Mouse (Mus musculus): ENCODE data around the gene Fosl1. TPM values are rescaled to one million over a fixed set of nuclear protein-coding genes. Genes with fewer than 3 reads are reported as not detected.

Fosl1 gene
- polyA plus RNA-seq, 1 experiment from 2014 or later = 0.59 TPM

GRCm38 (mm10) chr19:5477004-5477667 is 29.8 kb downstream of the Fosl1 start:
- Histone ChIP-seq H3K27ac (replicated peaks) (no peak overlapping the region), H3K27me3 (no peaks in the 10 kb centered on the region), H3K9me3 (no peaks in the 10 kb centered on the region), H3K36me3 (peaks cover 37% of the 10 kb centered on the region), H3K4me1 (replicated peaks) (peaks cover 40% of the 10 kb centered on the region), H3K4me2 (no peak overlapping the region), H3K4me3 (no peak overlapping the region), H3K9ac (no peak overlapping the region)
- WGBS = 73% methylated on average over 10 of the region's 10 CpGs
- no peak for ATAC-seq (ENCODE audit: low read depth)

- no peaks in the 10 kb centered on the region for H3K9me3 ChIP-seq
- H3K4me1 ChIP-seq (replicated peaks) = peaks cover 40% of the 10 kb centered on the region
- no peak for ATAC-seq (ENCODE audit: low read depth)
- H3K4me3 ChIP-seq = no peak overlapping the region
- no peaks in the 10 kb centered on the region for H3K27me3 ChIP-seq
- H3K4me2 ChIP-seq = no peak overlapping the region
- peaks cover 44% of the 10 kb centered on the region for H3K36me3 ChIP-seq
- no peak overlapping the region for H3K9ac ChIP-seq
- 90% methylated on average over 18 of the region's 18 CpGs for WGBS
- no peak overlapping the region for H3K27ac ChIP-seq (replicated peaks)
Observed at GRCm38 (mm10) chr19:5477668-5478300, 30.4 kb downstream of the Fosl1 start.

GRCm38 (mm10) chr19:5480016-5480415 is 32.7 kb downstream of the Fosl1 start:
- H3K27ac ChIP-seq (replicated peaks) = no peak overlapping the region
- 92% methylated on average over 10 of the region's 10 CpGs for WGBS
- peaks cover 66% of the 10 kb centered on the region for H3K36me3 ChIP-seq
- no peaks in the 10 kb centered on the region for H3K27me3 ChIP-seq
- no peak overlapping the region for H3K4me2 ChIP-seq
- peaks cover 27% of the 10 kb centered on the region for H3K4me1 ChIP-seq (replicated peaks)
- no peak overlapping the region for H3K9ac ChIP-seq
- H3K4me3 ChIP-seq = no peak overlapping the region
- no peak for ATAC-seq (ENCODE audit: low read depth)
- no peaks in the 10 kb centered on the region for H3K9me3 ChIP-seq

- no peak overlapping the region for H3K4me2 ChIP-seq
- no peaks in the 10 kb centered on the region for H3K27me3 ChIP-seq
- ATAC-seq (ENCODE audit: low read depth) = no peak
- no peak overlapping the region for H3K9ac ChIP-seq
- H3K27ac ChIP-seq (replicated peaks) = no peak overlapping the region
- H3K4me3 ChIP-seq = no peak overlapping the region
- H3K4me1 ChIP-seq (replicated peaks) = peaks cover 20% of the 10 kb centered on the region
- H3K9me3 ChIP-seq = no peaks in the 10 kb centered on the region
- peaks cover 80% of the 10 kb centered on the region for H3K36me3 ChIP-seq
- 93% methylated on average over 10 of the region's 10 CpGs for WGBS
Observed at GRCm38 (mm10) chr19:5481398-5481797, 34.1 kb downstream of the Fosl1 start.

- WGBS = 96% methylated on average over 19 of the region's 19 CpGs
- Histone ChIP-seq H3K9me3 (no peaks in the 10 kb centered on the region), H3K4me3 (no peak overlapping the region), H3K27me3 (no peaks in the 10 kb centered on the region), H3K9ac (no peak overlapping the region), H3K27ac (replicated peaks) (no peak overlapping the region), H3K36me3 (peaks cover 77% of the 10 kb centered on the region), H3K4me2 (no peak overlapping the region), H3K4me1 (replicated peaks) (peaks cover 21% of the 10 kb centered on the region)
- ATAC-seq (ENCODE audit: low read depth) = no peak
Observed at GRCm38 (mm10) chr19:5483386-5484359, 36.3 kb downstream of the Fosl1 start.

GRCm38 (mm10) chr19:5484496-5484895 is 37.1 kb downstream of the Fosl1 start:
- Histone ChIP-seq H3K4me2 (no peak overlapping the region), H3K27ac (replicated peaks) (no peak overlapping the region), H3K36me3 (peaks cover 69% of the 10 kb centered on the region), H3K9ac (0 out of 2 replicates have a peak overlapping the region, but pooled peaks have one; percentile 38), H3K4me3 (no peak overlapping the region), H3K27me3 (no peaks in the 10 kb centered on the region), H3K4me1 (replicated peaks) (peaks cover 29% of the 10 kb centered on the region), H3K9me3 (no peaks in the 10 kb centered on the region)
- no peak for ATAC-seq (ENCODE audit: low read depth)
- 92% methylated on average over 5 of the region's 5 CpGs for WGBS

- 96% methylated on average over 8 of the region's 8 CpGs for WGBS
- H3K36me3 ChIP-seq = peaks cover 62% of the 10 kb centered on the region
Observed at GRCm38 (mm10) chr19:5485371-5485770, 38.0 kb downstream of the Fosl1 start.

GRCm38 (mm10) chr19:5485821-5486220 is 38.5 kb downstream of the Fosl1 start:
- WGBS = 94% methylated on average over 7 of the region's 7 CpGs
- Histone ChIP-seq H3K36me3 (peaks cover 58% of the 10 kb centered on the region), H3K9me3 (no peaks in the 10 kb centered on the region), H3K4me2 (no peak overlapping the region), H3K27ac (replicated peaks) (no peak overlapping the region), H3K4me3 (no peak overlapping the region), H3K9ac (no peak overlapping the region), H3K27me3 (no peaks in the 10 kb centered on the region), H3K4me1 (replicated peaks) (peaks cover 35% of the 10 kb centered on the region)
- ATAC-seq (ENCODE audit: low read depth) = no peak

More at GRCm38 (mm10) chr19:5485371-5485770, 38.0 kb downstream of the Fosl1 start:
- Histone ChIP-seq H3K4me3 (no peak overlapping the region), H3K4me1 (replicated peaks) (peaks cover 35% of the 10 kb centered on the region), H3K4me2 (no peak overlapping the region), H3K9me3 (no peaks in the 10 kb centered on the region), H3K27me3 (no peaks in the 10 kb centered on the region), H3K27ac (replicated peaks) (no peak overlapping the region), H3K9ac (0 out of 2 replicates have a peak overlapping the region, but pooled peaks have one; percentile 1)
- no peak for ATAC-seq (ENCODE audit: low read depth)

- no peak overlapping the region for H3K4me2 ChIP-seq
- H3K9ac ChIP-seq = no peak overlapping the region
- H3K27ac ChIP-seq (replicated peaks) = no peak overlapping the region
- ATAC-seq (ENCODE audit: low read depth) = no peak
- no peaks in the 10 kb centered on the region for H3K27me3 ChIP-seq
- peaks cover 35% of the 10 kb centered on the region for H3K4me1 ChIP-seq (replicated peaks)
- WGBS = 91% methylated on average over 8 of the region's 8 CpGs
- no peak overlapping the region for H3K4me3 ChIP-seq
- H3K36me3 ChIP-seq = peaks cover 53% of the 10 kb centered on the region
- H3K9me3 ChIP-seq = no peaks in the 10 kb centered on the region
Observed at GRCm38 (mm10) chr19:5486286-5486685, 38.9 kb downstream of the Fosl1 start.

- 94% methylated on average over 4 of the region's 4 CpGs for WGBS
- peak overlapping the region; percentile 55; the same call in 1 of the 2 replicates for H3K4me3 ChIP-seq
- peak overlapping the region; percentile 87 for H3K4me2 ChIP-seq
- peaks cover 48% of the 10 kb centered on the region for H3K36me3 ChIP-seq
- H3K27me3 ChIP-seq = no peaks in the 10 kb centered on the region
- H3K9me3 ChIP-seq = no peaks in the 10 kb centered on the region
- H3K9ac ChIP-seq = peak overlapping the region; percentile 77; the same call in 1 of the 2 replicates
- ATAC-seq (ENCODE audit: low read depth) = no peak
- H3K27ac ChIP-seq (replicated peaks) = no peak overlapping the region
- peaks cover 37% of the 10 kb centered on the region for H3K4me1 ChIP-seq (replicated peaks)
Observed at GRCm38 (mm10) chr19:5486771-5487170, 39.4 kb downstream of the Fosl1 start.

- H3K36me3 ChIP-seq = peaks cover 46% of the 10 kb centered on the region
- H3K27ac ChIP-seq (replicated peaks) = peak within 1 kb of the TSS; percentile 99
- peaks cover 49% of the 10 kb centered on the region for H3K4me1 ChIP-seq (replicated peaks)
- peak within 1 kb of the TSS; percentile 55 for H3K4me3 ChIP-seq
- H3K27me3 ChIP-seq = no peaks in the 10 kb centered on the region
- H3K4me2 ChIP-seq = peak within 1 kb of the TSS; percentile 87
- WGBS = under 1% methylated on average over 39 of the region's 39 CpGs
- H3K9me3 ChIP-seq = no peaks in the 10 kb centered on the region
- ATAC-seq (ENCODE audit: low read depth) = peak; percentile 50
- H3K9ac ChIP-seq = peak within 1 kb of the TSS; percentile 77
Observed at GRCm38 (mm10) chr19:5487768-5488550, 40.6 kb downstream of the Fosl1 start, which contains the start of gene Mus81. Mus81 (minus strand) TSS chr19:5488402.

All from neural tube, embryonic 13.5 days (tissue).